Mouse (Mus musculus) neural tube, embryonic 13.5 days (tissue): ENCODE measurements around the gene Jagn1. TPM values are rescaled to one million over a fixed set of nuclear protein-coding genes. Genes with fewer than 3 reads are reported as not detected.

ENCODE experiments used
- ATAC-seq: fragments of 200-750 bp; cut with Nextera tagmentation; 2 replicates; pipeline ENCODE4 v1.8.0; 2017; ENCODE audit warnings: low read depth, mild to moderate bottlenecking, moderate TSS enrichment, moderate library complexity
- H3K27ac ChIP-seq: fragments of 300-500 bp; sonication (generic); replicated peaks from 2 replicates; pipeline ENCODE4 v1.5.1; 2015; ENCODE audit warnings: moderate library complexity, mild to moderate bottlenecking, inconsistent platforms
- H3K27me3 ChIP-seq: fragments of 300-500 bp; sonication (generic); 2 replicates; pipeline ENCODE4 v1.6.1; 2015; ENCODE audit warnings: mild to moderate bottlenecking, inconsistent platforms
- H3K36me3 ChIP-seq: fragments of 300-500 bp; sonication (generic); 2 replicates; pipeline ENCODE4 v1.6.1; 2015; ENCODE audit warnings: mild to moderate bottlenecking, inconsistent platforms
- H3K4me1 ChIP-seq: fragments of 300-500 bp; sonication (generic); replicated peaks from 2 replicates; pipeline ENCODE4 v1.6.1; 2015; ENCODE audit warnings: inconsistent platforms
- H3K4me2 ChIP-seq: fragments of 300-500 bp; sonication (generic); 2 replicates; pipeline ENCODE4 v1.6.1; 2015; ENCODE audit warnings: inconsistent platforms, mild to moderate bottlenecking, moderate library complexity
- H3K4me3 ChIP-seq: fragments of 300-500 bp; sonication (generic); 2 replicates; pipeline ENCODE4 v1.5.1; 2015; ENCODE audit warnings: mild to moderate bottlenecking, inconsistent platforms
- H3K9ac ChIP-seq: fragments of 300-500 bp; sonication (generic); 2 replicates; pipeline ENCODE4 v1.6.1; 2015; ENCODE audit warnings: moderate library complexity, mild to moderate bottlenecking, inconsistent platforms
- H3K9me3 ChIP-seq: fragments of 300-500 bp; sonication (generic); 2 replicates; pipeline ENCODE4 v1.6.1; 2016; ENCODE audit warnings: inconsistent platforms
- WGBS: fragments of 180-500 bp; shearing (Covaris S2); methylation state at CpG from one replicate; pipeline ENCODE4 v1.1.7; 2015; 5-methylcytosine and 5-hydroxymethylcytosine counted together
- polyA plus RNA-seq: library from polyadenylated mRNA; unstranded; fragments of >200 nt; fragmentation: Nextera tagmentation; extraction: Ambion mirVana; gene quantifications from 2 replicates; pipeline ENCODE4 v1.2.1, GENCODE M21; 2015

Gene Jagn1
- polyA plus RNA-seq: 91.8 and 95.8 TPM in 2 replicates

- H3K4me2 ChIP-seq: peak within 1 kb of the TSS; percentile 77
- H3K4me3 ChIP-seq: peak within 1 kb of the TSS; percentile 84
- H3K9ac ChIP-seq: peak within 1 kb of the TSS; percentile 91
- H3K4me1 ChIP-seq: peaks cover 13% of the 10 kb centered on the region
- peak within 1 kb of the TSS; percentile 77 for H3K27ac ChIP-seq
- ATAC-seq: peak; percentile 95
- H3K36me3 ChIP-seq: peaks cover 14% of the 10 kb centered on the region
- no peaks in the 10 kb centered on the region for H3K27me3 ChIP-seq
- no peaks in the 10 kb centered on the region for H3K9me3 ChIP-seq
- 1% methylated on average over 45 of the region's 45 CpGs for WGBS
Observed at GRCm38 (mm10) chr6:113442442-113443090, at the start of gene Jagn1. Jagn1 (plus strand) TSS chr6:113442569.

- peaks cover 47% of the 10 kb centered on the region for H3K36me3 ChIP-seq
- H3K27ac ChIP-seq: no peak overlapping the region
- H3K4me1 ChIP-seq: peaks cover 25% of the 10 kb centered on the region
- no peaks in the 10 kb centered on the region for H3K27me3 ChIP-seq
- H3K4me3 ChIP-seq: no peak overlapping the region
- ATAC-seq: no peak
- H3K4me2 ChIP-seq: no peak overlapping the region
- 88% methylated on average over 6 of the region's 6 CpGs for WGBS
- no peaks in the 10 kb centered on the region for H3K9me3 ChIP-seq
- no peak overlapping the region for H3K9ac ChIP-seq
Observed at GRCm38 (mm10) chr6:113393951-113394350, 48.4 kb upstream of the Jagn1 start.

DNA sequence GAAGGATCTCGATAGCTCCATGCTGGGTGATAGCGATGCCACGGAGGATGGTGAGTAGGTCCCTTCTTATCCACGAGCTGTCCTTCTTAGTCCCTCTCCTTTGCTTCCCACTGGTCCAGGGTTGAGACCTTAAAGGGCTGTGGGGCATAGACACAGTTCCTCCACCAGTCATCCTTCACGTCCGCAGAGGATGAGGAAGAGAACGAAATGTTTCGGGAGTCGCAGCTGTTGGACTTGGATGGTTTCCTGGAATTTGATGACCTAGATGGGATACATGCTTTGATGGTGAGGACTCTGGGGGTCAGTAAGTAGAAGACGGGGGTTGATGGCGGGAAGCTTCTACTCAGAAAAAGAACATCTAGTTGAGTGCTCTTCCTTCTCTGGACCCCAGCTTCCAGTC, 47.6 kb upstream of the Jagn1 start:
- WGBS: 95% methylated on average over 11 of the region's 11 CpGs
- no peak overlapping the region for H3K9ac ChIP-seq
- H3K36me3 ChIP-seq: peaks cover 38% of the 10 kb centered on the region
- ATAC-seq: no peak
- no peak overlapping the region for H3K4me2 ChIP-seq
- no peaks in the 10 kb centered on the region for H3K9me3 ChIP-seq
- no peak overlapping the region for H3K4me3 ChIP-seq
- no peaks in the 10 kb centered on the region for H3K27me3 ChIP-seq
- H3K4me1 ChIP-seq: peaks cover 25% of the 10 kb centered on the region
- no peak overlapping the region for H3K27ac ChIP-seq

GRCm38 (mm10) chr6:113395501-113395900, 46.9 kb upstream of the Jagn1 start:
- H3K9me3 ChIP-seq: no peaks in the 10 kb centered on the region
- H3K4me1 ChIP-seq: peaks cover 25% of the 10 kb centered on the region
- peaks cover 31% of the 10 kb centered on the region for H3K36me3 ChIP-seq
- ATAC-seq: no peak
- H3K9ac ChIP-seq: no peak overlapping the region
- H3K4me3 ChIP-seq: no peak overlapping the region
- H3K27ac ChIP-seq: no peak overlapping the region
- no peak overlapping the region for H3K4me2 ChIP-seq
- 93% methylated on average over 6 of the region's 6 CpGs for WGBS
- H3K27me3 ChIP-seq: no peaks in the 10 kb centered on the region

- H3K4me3 ChIP-seq: no peak overlapping the region
- no peaks in the 10 kb centered on the region for H3K9me3 ChIP-seq
- H3K4me2 ChIP-seq: no peak overlapping the region
- no peak overlapping the region for H3K9ac ChIP-seq
- no peak for ATAC-seq
- 89% methylated on average over 10 of the region's 10 CpGs for WGBS
- peaks cover 22% of the 10 kb centered on the region for H3K36me3 ChIP-seq
- no peaks in the 10 kb centered on the region for H3K27me3 ChIP-seq
- peaks cover 24% of the 10 kb centered on the region for H3K4me1 ChIP-seq
- H3K27ac ChIP-seq: no peak overlapping the region
Observed at GRCm38 (mm10) chr6:113396270-113397030, 45.9 kb upstream of the Jagn1 start.

DNA sequence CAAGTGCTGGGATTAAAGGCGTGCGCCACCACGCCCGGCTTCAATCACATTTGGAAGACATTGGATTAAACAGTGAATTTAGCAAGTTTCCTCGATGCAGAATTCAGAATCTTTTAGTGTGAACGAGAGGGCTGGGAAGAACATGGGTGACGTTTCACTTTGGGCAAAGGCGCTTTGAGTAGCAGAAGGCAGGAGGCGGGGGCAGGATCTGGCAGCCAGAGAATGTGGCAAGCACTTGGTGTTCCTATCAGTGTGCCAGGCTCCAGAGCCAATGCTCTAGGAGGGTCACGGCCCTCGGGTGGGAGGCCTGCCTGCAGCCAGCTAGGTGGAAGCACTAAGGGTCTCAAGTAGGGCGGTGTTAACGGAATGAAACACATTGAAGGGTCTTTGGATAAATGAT, 40.3 kb upstream of the Jagn1 start:
- Histone ChIP-seq H3K36me3 (peaks cover 28% of the 10 kb centered on the region), H3K27me3 (no peaks in the 10 kb centered on the region), H3K27ac (no peak overlapping the region), H3K4me1 (no peaks in the 10 kb centered on the region), H3K4me2 (no peak overlapping the region), H3K9ac (no peak overlapping the region), H3K9me3 (no peaks in the 10 kb centered on the region), H3K4me3 (no peak overlapping the region)
- ATAC-seq: no peak
- WGBS: 90% methylated on average over 13 of the region's 13 CpGs

DNA sequence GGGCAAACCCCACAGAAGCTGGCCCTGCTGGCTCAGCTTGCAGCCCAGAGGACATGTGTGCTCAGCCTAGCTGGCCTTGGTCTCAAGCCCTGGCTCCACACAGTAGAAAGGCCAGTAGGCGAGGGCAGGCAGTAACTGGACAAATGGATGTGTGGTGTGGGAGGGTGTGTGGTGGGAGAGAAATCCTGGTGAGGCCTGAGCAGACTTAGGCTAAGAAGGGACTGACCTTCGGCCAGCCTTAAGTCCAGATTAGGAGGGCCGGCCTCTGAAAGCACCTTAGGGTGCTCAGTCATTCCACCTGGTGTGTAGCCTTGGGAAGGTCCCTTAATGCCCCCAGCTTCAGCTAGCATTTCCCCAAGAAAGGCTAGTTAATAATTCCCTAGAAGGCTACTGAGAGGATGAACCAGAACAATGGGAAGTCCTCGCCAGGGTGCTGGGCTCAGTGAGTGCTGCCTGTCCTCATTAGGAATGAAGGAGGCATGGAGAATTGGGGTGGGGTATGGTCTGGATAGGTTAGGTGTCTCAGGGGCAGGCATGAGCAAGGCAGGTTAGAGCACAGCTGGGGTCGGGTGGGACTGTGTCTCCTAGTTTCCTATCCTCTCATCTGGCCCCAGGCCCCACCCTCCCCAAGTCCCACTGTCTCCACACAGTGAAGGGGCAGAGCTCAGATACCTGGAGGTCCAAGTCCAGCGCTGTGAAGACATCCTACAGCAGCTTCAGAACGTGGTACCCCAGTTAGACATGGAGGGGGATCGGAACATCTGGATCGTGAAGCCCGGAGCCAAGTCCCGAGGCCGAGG, 37.5 kb upstream of the Jagn1 start:
- H3K36me3 ChIP-seq: peaks cover 31% of the 10 kb centered on the region
- H3K9me3 ChIP-seq: no peaks in the 10 kb centered on the region
- WGBS: 74% methylated on average over 12 of the region's 12 CpGs
- no peak overlapping the region for H3K9ac ChIP-seq
- ATAC-seq: peak; percentile 15; the same call in 1 of the 2 replicates
- H3K27me3 ChIP-seq: no peaks in the 10 kb centered on the region
- no peak overlapping the region for H3K27ac ChIP-seq
- H3K4me2 ChIP-seq: no peak overlapping the region
- H3K4me3 ChIP-seq: no peak overlapping the region
- no peaks in the 10 kb centered on the region for H3K4me1 ChIP-seq

GRCm38 (mm10) chr6:113405483-113405882, 36.9 kb upstream of the Jagn1 start:
- Histone ChIP-seq H3K27ac (no peak overlapping the region), H3K9me3 (no peaks in the 10 kb centered on the region), H3K9ac (no peak overlapping the region), H3K4me3 (no peak overlapping the region), H3K4me2 (no peak overlapping the region), H3K27me3 (no peaks in the 10 kb centered on the region), H3K36me3 (peaks cover 31% of the 10 kb centered on the region), H3K4me1 (no peaks in the 10 kb centered on the region)
- no peak for ATAC-seq
- 94% methylated on average over 6 of the region's 6 CpGs for WGBS

DNA sequence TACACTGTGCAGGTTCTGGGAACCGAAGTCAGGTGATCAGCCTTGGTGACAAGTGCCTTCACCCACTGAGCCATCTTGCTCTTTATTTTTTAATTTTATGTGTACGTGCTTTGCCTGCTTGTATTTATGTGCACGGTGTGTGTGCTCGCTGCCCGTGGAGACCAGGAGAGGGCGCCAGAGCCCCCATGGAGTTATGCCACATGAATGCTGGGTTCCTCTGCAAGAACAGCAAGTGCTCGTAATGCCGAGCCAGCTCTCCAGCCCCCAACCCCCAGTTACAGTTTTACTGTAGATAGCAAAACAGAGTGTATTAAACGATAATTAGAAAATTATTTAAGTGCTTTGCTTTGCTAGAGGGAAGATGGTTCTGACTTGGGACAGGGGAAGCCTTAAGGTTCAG, 35.7 kb upstream of the Jagn1 start:
- Histone ChIP-seq H3K4me1 (no peaks in the 10 kb centered on the region), H3K9me3 (no peaks in the 10 kb centered on the region), H3K9ac (no peak overlapping the region), H3K27me3 (no peaks in the 10 kb centered on the region), H3K36me3 (peaks cover 40% of the 10 kb centered on the region), H3K27ac (no peak overlapping the region), H3K4me3 (no peak overlapping the region), H3K4me2 (no peak overlapping the region)
- WGBS: 78% methylated on average over 9 of the region's 9 CpGs
- no peak for ATAC-seq

GRCm38 (mm10) chr6:113410001-113410400, 32.4 kb upstream of the Jagn1 start:
- Histone ChIP-seq H3K9ac (no peak overlapping the region), H3K4me3 (no peak overlapping the region), H3K27me3 (no peaks in the 10 kb centered on the region), H3K36me3 (peaks cover 59% of the 10 kb centered on the region), H3K9me3 (no peaks in the 10 kb centered on the region), H3K27ac (no peak overlapping the region), H3K4me2 (no peak overlapping the region), H3K4me1 (no peaks in the 10 kb centered on the region)
- ATAC-seq: no peak
- whole genome bisulfite sequencing: 80% methylated on average over 1 of the region's 1 CpGs

- H3K4me3 ChIP-seq: no peak overlapping the region
- H3K27ac ChIP-seq: no peak overlapping the region
- H3K9ac ChIP-seq: no peak overlapping the region
- H3K27me3 ChIP-seq: no peaks in the 10 kb centered on the region
- H3K36me3 ChIP-seq: peaks cover 32% of the 10 kb centered on the region
- ATAC-seq: no peak
- 72% methylated on average over 5 of the region's 5 CpGs for WGBS
- no peak overlapping the region for H3K4me2 ChIP-seq
- H3K4me1 ChIP-seq: peaks cover 28% of the 10 kb centered on the region
- H3K9me3 ChIP-seq: no peaks in the 10 kb centered on the region
Observed at GRCm38 (mm10) chr6:113416416-113416815, 26.0 kb upstream of the Jagn1 start.
